Mouse (Mus musculus): Measurements from ENCODE around the gene Ampd2. TPM values are rescaled to one million over a fixed set of nuclear protein-coding genes. Genes with fewer than 3 reads are reported as not detected.

Gene Ampd2
- polyA plus RNA-seq, 1 experiment from 2014 or later, result 76.2 TPM

Other genes starting within 250 kb of the Ampd2 start
- gene Eps8l3, start 209.4 kb downstream of the Ampd2 start, polyA plus RNA-seq (2015; fragmentation: Nextera tagmentation; extraction: Ambion mirVana), result 0.09 TPM in 1 of 2 replicates, not detected in the other
- gene Gstm5, start 190.8 kb downstream of the Ampd2 start, polyA plus RNA-seq (2015; fragmentation: Nextera tagmentation; extraction: Ambion mirVana), result 214 and 222 TPM in 2 replicates
- gene Gstm7, start 154.8 kb downstream of the Ampd2 start, polyA plus RNA-seq (2015; fragmentation: Nextera tagmentation; extraction: Ambion mirVana), result 63.6 and 73.0 TPM in 2 replicates
- 17.5 and 18.9 TPM in 2 replicates for gene Gstm6, start 142.9 kb downstream of the Ampd2 start, polyA plus RNA-seq (2015; fragmentation: Nextera tagmentation; extraction: Ambion mirVana)
- gene Gstm3, start 117.4 kb downstream of the Ampd2 start, polyA plus RNA-seq (2015; fragmentation: Nextera tagmentation; extraction: Ambion mirVana), result 0.25 TPM in 1 of 2 replicates, not detected in the other
- 11.0 and 11.5 TPM in 2 replicates for gene Gstm2, start 100.2 kb downstream of the Ampd2 start, polyA plus RNA-seq (2015; fragmentation: Nextera tagmentation; extraction: Ambion mirVana)
- gene Gstm1, start 68.7 kb downstream of the Ampd2 start, polyA plus RNA-seq (2015; fragmentation: Nextera tagmentation; extraction: Ambion mirVana), result 74.4 and 97.4 TPM in 2 replicates
- gene Gstm4, start 41.8 kb downstream of the Ampd2 start, polyA plus RNA-seq (2015; fragmentation: Nextera tagmentation; extraction: Ambion mirVana), result 18.3 and 19.8 TPM in 2 replicates
- gene Gnat2, start 6.1 kb upstream of the Ampd2 start, polyA plus RNA-seq (2015; fragmentation: Nextera tagmentation; extraction: Ambion mirVana), result 0.28 and 0.38 TPM in 2 replicates
- gene Gnai3, start 59.5 kb upstream of the Ampd2 start, polyA plus RNA-seq (2015; fragmentation: Nextera tagmentation; extraction: Ambion mirVana), result 111 and 114 TPM in 2 replicates
- 5.2 and 5.7 TPM in 2 replicates for gene Gpr61, start 68.2 kb upstream of the Ampd2 start, polyA plus RNA-seq (2015; fragmentation: Nextera tagmentation; extraction: Ambion mirVana)
- 14.4 and 14.7 TPM in 2 replicates for gene Amigo1, start 99.7 kb upstream of the Ampd2 start, polyA plus RNA-seq (2015; fragmentation: Nextera tagmentation; extraction: Ambion mirVana)
- gene Cyb561d1, start 114.6 kb upstream of the Ampd2 start, polyA plus RNA-seq (2015; fragmentation: Nextera tagmentation; extraction: Ambion mirVana), result 4.1 and 4.6 TPM in 2 replicates
- 26.4 and 26.8 TPM in 2 replicates for gene Atxn7l2, start 124.3 kb upstream of the Ampd2 start, polyA plus RNA-seq (2015; fragmentation: Nextera tagmentation; extraction: Ambion mirVana)
- gene Sypl2, start 140.0 kb upstream of the Ampd2 start, polyA plus RNA-seq (2015; fragmentation: Nextera tagmentation; extraction: Ambion mirVana), result 0.27 and 0.70 TPM in 2 replicates
- gene Psma5, start 170.3 kb upstream of the Ampd2 start, polyA plus RNA-seq (2015; fragmentation: Nextera tagmentation; extraction: Ambion mirVana), result 224 and 234 TPM in 2 replicates
- 22.1 and 22.3 TPM in 2 replicates for gene Sort1, start 197.4 kb upstream of the Ampd2 start, polyA plus RNA-seq (2015; fragmentation: Nextera tagmentation; extraction: Ambion mirVana)

Data from midbrain, embryonic 15.5 days (tissue).